ENCODE assay signal across 8 mouse cellular contexts in the genomic region with DNA sequence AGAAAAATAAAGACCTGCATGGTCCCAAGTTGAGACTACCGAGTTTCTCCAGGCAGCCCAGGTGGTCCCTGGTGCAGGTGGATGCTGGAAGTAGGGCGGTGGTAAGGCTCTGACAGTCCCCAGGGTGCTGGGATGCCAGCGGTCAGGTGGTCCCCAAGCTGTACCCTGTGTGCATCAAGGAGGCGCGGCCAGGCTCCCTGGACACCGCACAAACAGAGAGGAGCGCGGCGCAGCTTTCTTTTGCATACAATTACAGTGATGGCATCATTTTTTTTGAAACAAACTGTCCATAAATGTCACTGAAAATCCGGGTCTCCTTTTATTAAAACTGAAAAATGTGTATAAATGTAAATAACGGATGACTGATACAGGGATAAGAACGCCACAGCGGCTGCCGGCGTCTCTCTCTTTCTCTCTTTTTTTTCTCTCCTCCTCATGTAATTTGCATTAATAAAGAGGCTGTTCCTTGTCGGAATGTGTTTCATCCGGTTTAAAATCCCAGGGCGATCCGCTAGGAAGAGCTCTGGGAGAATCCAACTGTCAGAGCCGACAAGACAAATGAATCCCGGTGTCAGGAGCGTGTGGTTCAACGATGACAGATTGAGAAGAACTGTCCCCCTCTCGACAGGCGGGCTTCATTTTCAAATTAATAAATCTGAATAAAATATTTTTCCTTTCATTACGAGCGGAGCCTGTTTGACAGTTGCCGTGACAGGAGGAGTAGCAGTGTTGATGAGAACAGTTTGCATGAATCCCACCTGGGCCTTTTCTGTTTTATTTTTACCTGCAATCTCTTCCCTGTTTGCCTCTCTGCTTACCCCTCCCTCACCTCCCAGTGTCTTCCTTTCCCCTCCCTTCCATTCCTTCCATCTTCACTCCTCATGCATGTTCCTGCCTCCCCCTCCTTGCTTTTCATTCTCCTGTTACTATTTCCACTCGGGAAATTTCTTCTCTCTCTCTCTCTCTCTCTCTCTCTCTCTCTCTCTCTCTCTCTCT.
DNase-seq lines count a peak whose midpoint lies in the region.

No protein-coding gene starts in this region.

- peak; percentile 15 for DNase-seq in embryo, embryonic 10.5 days (ENCODE audit: low spot score)
- no peak for DNase-seq in embryo, embryonic 10 days (ENCODE audit: low spot score)
- DNase-seq in right cerebral cortex, adult 18-20 months: peak; percentile 17
- DNase-seq in right cerebral cortex, postnatal 25 days: no peak
- DNase-seq in left cerebral cortex, postnatal 25 days (ENCODE audit: low spot score in 2 of 2): peak; percentile 22 to 45
- DNase-seq in adrenal gland, adult 18-20 months (ENCODE audit: low spot score in 2 of 2): no peak
- DNase-seq in ovary, adult 18-20 months (ENCODE audit: low spot score): no peak
- no peak for DNase-seq in spleen, postnatal 4 days (ENCODE audit: low spot score in 2 of 2)

- intact Hi-C loops in left cerebral cortex, postnatal 25 days (cut with DNase I): loop anchor here (5.0 kb wide), 1 partner anchor 249 kb away; no protein-coding TSS in a partner anchor

Comparison
In these comparisons a context has a peak if more than half of its experiments do, and no peak if none do; other contexts are left out.
1. DNase-seq: peak in embryo, embryonic 10.5 days (single experiment), right cerebral cortex, adult 18-20 months (single experiment) and left cerebral cortex, postnatal 25 days (2 of 2); none in embryo, embryonic 10 days (single experiment), right cerebral cortex, postnatal 25 days (single experiment), adrenal gland, adult 18-20 months (0 of 2), ovary, adult 18-20 months (single experiment) and spleen, postnatal 4 days (0 of 2).